Mouse (Mus musculus) small intestine, adult 10 weeks (tissue): ENCODE measurements around the gene Gm10053. TPM values are rescaled to one million over a fixed set of nuclear protein-coding genes. Genes with fewer than 3 reads are reported as not detected.

ENCODE experiments used
- polyA plus RNA-seq: library from polyadenylated mRNA; stranded (reverse); fragments of 350-450 nt; fragmentation: Illumina TruSeq; extraction: RNeasy Lipid Tissue Mini Kit (QIAGEN cat#74804); gene quantifications from one replicate; pipeline ENCODE4 v1.2.3, GENCODE M21; 2014; ENCODE audit warnings: low replicate concordance

Gm10053 gene
- polyA plus RNA-seq, result 1,464 TPM

GRCm38 (mm10) chr19:24875129-24875870, at the start of gene Gm10053:
Gene Gm10053, plus strand, starts transcription at chr19:24875686.

GRCm38 (mm10) chr19:24861612-24862451, 13.7 kb upstream of the Gm10053 start, which contains the start of gene Pgm5:
Gene Pgm5, minus strand, starts transcription at chr19:24861855.

GRCm38 (mm10) chr19:24900581-24901220, 25.2 kb downstream of the Gm10053 start, which contains the start of gene Foxd4:
Gene Foxd4, minus strand, starts transcription at chr19:24901197.

Other genes starting within 250 kb of the Gm10053 start
- 3.0 TPM for gene Tmem252, start 201.7 kb upstream of the Gm10053 start, polyA plus RNA-seq
- gene Pgm5, start 13.8 kb upstream of the Gm10053 start, polyA plus RNA-seq, result 17.2 TPM
- not detected for gene Foxd4, start 25.5 kb downstream of the Gm10053 start, polyA plus RNA-seq
- gene Cbwd1, start 85.9 kb downstream of the Gm10053 start, polyA plus RNA-seq, result 26.0 TPM
- 13.8 TPM for gene Dock8, start 123.8 kb downstream of the Gm10053 start, polyA plus RNA-seq